In genomic region chr11:89574269-89574838, GRCm38 (mm10) we compare ENCODE assay signal across 22 mouse cellular contexts.
A peak's percentile ranks its signal among the peaks of the same experiment; 100 is the strongest.
DNase-seq lines count a peak whose midpoint lies in the region; ATAC-seq lines count a peak whose summit lies in the region.
"Had no signal": no experiment of that assay in that cellular context is flagged by ENCODE, and none has a peak within 500 bp of the region (broad histone marks: within the 10 kb centered on the region; RNA-seq: fewer than 3 reads in every experiment).

No protein-coding gene starts in this region.

- no peaks in the 10 kb centered on the region for H3K36me3 ChIP-seq in heart, embryonic 11.5 days (ENCODE audit: control insufficient read depth, insufficient read depth, low read length)
- H3K36me3 ChIP-seq in limb, embryonic 13.5 days: no peaks in the 10 kb centered on the region
- no peaks in the 10 kb centered on the region for H3K36me3 ChIP-seq in forebrain, embryonic 15.5 days
- H3K36me3 ChIP-seq: hindbrain, embryonic 12.5 days; limb, embryonic 12.5 days; liver, embryonic 15.5 days; midbrain, embryonic 15.5 days had no signal

- no peak overlapping the region for H3K27ac ChIP-seq in heart, embryonic 11.5 days (ENCODE audit: low read depth, low read length)
- no peak overlapping the region for H3K27ac ChIP-seq in limb, embryonic 13.5 days
- no peak overlapping the region for H3K27ac ChIP-seq in forebrain, embryonic 15.5 days (replicated peaks)
- H3K27ac ChIP-seq: hindbrain, embryonic 12.5 days; limb, embryonic 12.5 days; liver, embryonic 15.5 days; midbrain, embryonic 15.5 days had no signal

- no peaks in the 10 kb centered on the region for H3K27me3 ChIP-seq in heart, embryonic 11.5 days (ENCODE audit: control insufficient read depth, insufficient read depth, low read length)
- H3K27me3 ChIP-seq in limb, embryonic 13.5 days: no peaks in the 10 kb centered on the region
- H3K27me3 ChIP-seq in forebrain, embryonic 15.5 days: no peaks in the 10 kb centered on the region
- H3K27me3 ChIP-seq: CH12.LX; hindbrain, embryonic 12.5 days; limb, embryonic 12.5 days; liver, embryonic 15.5 days; midbrain, embryonic 15.5 days had no signal

- intact Hi-C loops in heart, postnatal 36 days (cut with DNase I): no loop called here

- 40% methylated on average over 11 of the region's 11 CpGs for WGBS in heart, embryonic 11.5 days (ENCODE audit: insufficient replicate concordance)
- WGBS in limb, embryonic 13.5 days: 34% methylated on average over 11 of the region's 11 CpGs
- WGBS in forebrain, embryonic 15.5 days: 81% methylated on average over 11 of the region's 11 CpGs

- DNase-seq in heart, postnatal 36 days: no peak
- DNase-seq in R1 (ENCODE audit: low read depth, low spot score): peak; percentile 14
- peak; percentile 7 for DNase-seq in embryo, embryonic 9.5 days (ENCODE audit: extremely low spot score)
- DNase-seq in right cerebral cortex, adult 2 months (ENCODE audit: low spot score in 2 of 2): no peak
- DNase-seq: cerebellum, adult 2 months; cerebellum, postnatal 36 days; kidney, adult 18-20 months; kidney, postnatal 14 days; layer of hippocampus, adult 9-11 months; right cerebral cortex, postnatal 14 days; spleen, adult 18-20 months; thymus, postnatal 25 days had no signal

- no peak overlapping the region for H3K4me3 ChIP-seq in heart, embryonic 11.5 days (ENCODE audit: low read depth, low read length)
- no peak overlapping the region for H3K4me3 ChIP-seq in limb, embryonic 13.5 days
- H3K4me3 ChIP-seq in forebrain, embryonic 15.5 days: no peak overlapping the region
- H3K4me3 ChIP-seq: hindbrain, embryonic 12.5 days; limb, embryonic 12.5 days; liver, embryonic 15.5 days; midbrain, embryonic 15.5 days; myocyte had no signal

- peaks cover 11% of the 10 kb centered on the region for H3K4me1 ChIP-seq in heart, embryonic 11.5 days (ENCODE audit: control insufficient read depth, insufficient read depth, low read length)
- peaks cover 4% of the 10 kb centered on the region; the same call in 1 of the 2 replicates for H3K4me1 ChIP-seq in limb, embryonic 13.5 days
- H3K4me1 ChIP-seq in forebrain, embryonic 15.5 days: 0 out of 2 replicates have a peak, but pooled peaks cover under 1% of the 10 kb centered on the region
- H3K4me1 ChIP-seq: hindbrain, embryonic 12.5 days; liver, embryonic 15.5 days; midbrain, embryonic 15.5 days had no signal

- no peak overlapping the region for H3K4me2 ChIP-seq in heart, embryonic 11.5 days
- H3K4me2 ChIP-seq in limb, embryonic 13.5 days (replicated peaks): no peak overlapping the region
- H3K4me2 ChIP-seq in forebrain, embryonic 15.5 days (replicated peaks): no peak overlapping the region
- H3K4me2 ChIP-seq: hindbrain, embryonic 12.5 days; limb, embryonic 12.5 days; liver, embryonic 15.5 days; midbrain, embryonic 15.5 days had no signal

- H3K9ac ChIP-seq in heart, embryonic 11.5 days (ENCODE audit: low read depth, low read length): no peak overlapping the region
- no peak overlapping the region for H3K9ac ChIP-seq in limb, embryonic 13.5 days
- no peak overlapping the region for H3K9ac ChIP-seq in forebrain, embryonic 15.5 days (replicated peaks)
- H3K9ac ChIP-seq: hindbrain, embryonic 12.5 days; limb, embryonic 12.5 days; liver, embryonic 15.5 days; midbrain, embryonic 15.5 days had no signal

- ATAC-seq in heart, embryonic 11.5 days (replicated peaks; ENCODE audit: insufficient number of reproducible peaks, low FRiP score, low TSS enrichment): peak; percentile 22; the same call in 1 of the 2 replicates
- ATAC-seq in limb, embryonic 13.5 days (ENCODE audit: low FRiP score, low read depth): peak; percentile 76
- ATAC-seq in forebrain, embryonic 15.5 days (replicated peaks): no peak
- ATAC-seq: lung, postnatal 0 days; midbrain, embryonic 15.5 days had no signal

- H3K9me3 ChIP-seq in heart, embryonic 11.5 days (replicated peaks; ENCODE audit: control insufficient read depth, low read length): no peaks in the 10 kb centered on the region
- no peaks in the 10 kb centered on the region for H3K9me3 ChIP-seq in limb, embryonic 13.5 days
- no peaks in the 10 kb centered on the region for H3K9me3 ChIP-seq in forebrain, embryonic 15.5 days
- H3K9me3 ChIP-seq: hindbrain, embryonic 12.5 days; limb, embryonic 12.5 days; liver, embryonic 15.5 days; midbrain, embryonic 15.5 days had no signal

Comparison
In these comparisons a context has a peak if more than half of its experiments do, and no peak if none do; other contexts are left out.
1. DNase-seq: peak in R1 (single experiment) and embryo, embryonic 9.5 days (single experiment); none in heart, postnatal 36 days (0 of 2) and right cerebral cortex, adult 2 months (0 of 2).